Mouse (Mus musculus) CD4-positive helper T cell, adult 2 months (primary cell): ENCODE data around the gene Vsig10.
A peak's percentile ranks its signal among the peaks of the same experiment; 100 is the strongest.
"Not testable (repeated sequence)": the region's sequence is repeated elsewhere in the genome, so short reads cannot be mapped to it uniquely, and the experiment has no call there.

Source experiments
- DNase-seq: peaks from one replicate; pipeline ENCODE4 v3.0.0-alpha.2; 2012; ENCODE audit warnings: low read depth, missing footprints, low spot score

Gene Vsig10

GRCm38 (mm10) chr5:117318741-117319629 is at the start of gene Vsig10:
TSS of gene Vsig10 (plus strand) at chr5:117319083.
- peak; percentile 40 for DNase-seq

- no peak for DNase-seq
Measured at GRCm38 (mm10) chr5:117269395-117269794, 49.5 kb upstream of the Vsig10 start.

GRCm38 (mm10) chr5:117271945-117272344 is 46.9 kb upstream of the Vsig10 start:
- no peak for DNase-seq

- DNase-seq: no peak
Measured at GRCm38 (mm10) chr5:117274817-117275216, 44.1 kb upstream of the Vsig10 start.

GRCm38 (mm10) chr5:117277784-117278183 is 41.1 kb upstream of the Vsig10 start:
- no peak for DNase-seq

GRCm38 (mm10) chr5:117278809-117279668 is 39.8 kb upstream of the Vsig10 start:
- DNase-seq: no peak

GRCm38 (mm10) chr5:117279669-117280050 is 39.2 kb upstream of the Vsig10 start:
- no peak for DNase-seq

GRCm38 (mm10) chr5:117281536-117281935 is 37.3 kb upstream of the Vsig10 start:
- no peak for DNase-seq

- no peak for DNase-seq
Measured at GRCm38 (mm10) chr5:117282360-117282759, 36.5 kb upstream of the Vsig10 start.

- DNase-seq: no peak
Measured at GRCm38 (mm10) chr5:117284029-117284428, 34.9 kb upstream of the Vsig10 start.

- DNase-seq: no peak
Measured at GRCm38 (mm10) chr5:117284682-117285081, 34.2 kb upstream of the Vsig10 start.

- no peak for DNase-seq
Measured at GRCm38 (mm10) chr5:117285266-117285665, 33.6 kb upstream of the Vsig10 start.

- no peak for DNase-seq
Measured at GRCm38 (mm10) chr5:117286286-117286685, 32.6 kb upstream of the Vsig10 start.

- DNase-seq: peak; percentile 94
Measured at GRCm38 (mm10) chr5:117286831-117287822, 31.8 kb upstream of the Vsig10 start, which contains the start of gene Pebp1. TSS of gene Pebp1 (minus strand) at chr5:117287625.

- DNase-seq: no peak
Measured at GRCm38 (mm10) chr5:117289646-117290045, 29.2 kb upstream of the Vsig10 start.

GRCm38 (mm10) chr5:117290081-117290480 is 28.8 kb upstream of the Vsig10 start:
- no peak for DNase-seq

- DNase-seq: no peak
Measured at GRCm38 (mm10) chr5:117291312-117291711, 27.6 kb upstream of the Vsig10 start.

GRCm38 (mm10) chr5:117292547-117292946 is 26.3 kb upstream of the Vsig10 start:
- no peak for DNase-seq

- not testable (repeated sequence) for DNase-seq
Measured at GRCm38 (mm10) chr5:117293776-117294175, 25.1 kb upstream of the Vsig10 start.

GRCm38 (mm10) chr5:117295011-117295410 is 23.9 kb upstream of the Vsig10 start:
- no peak for DNase-seq

- no peak for DNase-seq
Measured at GRCm38 (mm10) chr5:117302899-117303298, 16.0 kb upstream of the Vsig10 start.
